Mouse (Mus musculus) stomach, postnatal 0 days (tissue): ENCODE data around the gene Mapkapk5. TPM values are rescaled to one million over a fixed set of nuclear protein-coding genes. Genes with fewer than 3 reads are reported as not detected.

Experiments used
- ATAC-seq: fragments of 200-750 bp; cut with Nextera tagmentation; 2 replicates; pipeline ENCODE4 v1.8.0; 2017; ENCODE audit not compliant: low FRiP score, low TSS enrichment
- DNase-seq: peaks from one replicate; pipeline ENCODE4 v3.0.0-alpha.2; 2016; ENCODE audit warnings: low spot score
- H3K27ac ChIP-seq: fragments of 300-500 bp; sonication (generic); replicated peaks from 2 replicates; pipeline ENCODE4 v1.5.1; 2014; ENCODE audit warnings: mild to moderate bottlenecking, control low read depth
- H3K27me3 ChIP-seq: fragments of 300-500 bp; sonication (generic); 2 replicates; pipeline ENCODE4 v1.6.1; 2014; ENCODE audit warnings: low read length; ENCODE audit not compliant: control insufficient read depth, insufficient read depth
- H3K36me3 ChIP-seq: fragments of 300-500 bp; sonication (generic); 2 replicates; pipeline ENCODE4 v1.6.1; 2014; ENCODE audit warnings: low read length, mixed read lengths; ENCODE audit not compliant: control insufficient read depth, insufficient read depth
- H3K4me1 ChIP-seq: fragments of 300-500 bp; sonication (generic); replicated peaks from 2 replicates; pipeline ENCODE4 v1.6.1; 2014; ENCODE audit warnings: antibody characterized with exemption; ENCODE audit not compliant: control insufficient read depth, insufficient read depth
- H3K4me2 ChIP-seq: fragments of 300-500 bp; sonication (generic); replicated peaks from 2 replicates; pipeline ENCODE4 v1.6.1; 2014; ENCODE audit warnings: low read depth, mild to moderate bottlenecking, control low read depth, moderate library complexity
- H3K4me3 ChIP-seq: fragments of 300-500 bp; sonication (generic); 2 replicates; pipeline ENCODE4 v1.5.1; 2014; ENCODE audit warnings: low read depth, low read length, control low read depth
- H3K9ac ChIP-seq: fragments of 300-500 bp; sonication (generic); 2 replicates; pipeline ENCODE4 v1.6.1; 2014; ENCODE audit warnings: mild to moderate bottlenecking, low read length, control low read depth, mixed read lengths
- H3K9me3 ChIP-seq: fragments of 300-500 bp; sonication (generic); 2 replicates; pipeline ENCODE4 v1.6.1; 2016; ENCODE audit warnings: low read length; ENCODE audit not compliant: control insufficient read depth
- CTCF ChIP-seq: IDR thresholded peaks from 2 replicates; pipeline ENCODE4 v1.5.1; 2016; ENCODE audit warnings: antibody characterized with exemption, low read depth, mild to moderate bottlenecking, moderate library complexity
- EP300 ChIP-seq: optimal IDR thresholded peaks from 2 replicates; pipeline ENCODE3; 2016; ENCODE audit warnings: antibody characterized with exemption
- WGBS: fragments of 180-500 bp; shearing (Covaris S2); extraction: QIAGEN DNeasy Blood & Tissue Kit; methylation state at CpG from one replicate; pipeline ENCODE4 v1.1.7; 2014; 5-methylcytosine and 5-hydroxymethylcytosine counted together
- polyA plus RNA-seq: library from polyadenylated mRNA; unstranded; fragments of >200 nt; fragmentation: Nextera tagmentation; extraction: Ambion mirVana; gene quantifications from 2 replicates; pipeline ENCODE4 v1.2.1, GENCODE M21; 2015

The Mapkapk5 gene
- polyA plus RNA-seq, 1 experiment from 2014 or later, result 25.0 TPM

DNA sequence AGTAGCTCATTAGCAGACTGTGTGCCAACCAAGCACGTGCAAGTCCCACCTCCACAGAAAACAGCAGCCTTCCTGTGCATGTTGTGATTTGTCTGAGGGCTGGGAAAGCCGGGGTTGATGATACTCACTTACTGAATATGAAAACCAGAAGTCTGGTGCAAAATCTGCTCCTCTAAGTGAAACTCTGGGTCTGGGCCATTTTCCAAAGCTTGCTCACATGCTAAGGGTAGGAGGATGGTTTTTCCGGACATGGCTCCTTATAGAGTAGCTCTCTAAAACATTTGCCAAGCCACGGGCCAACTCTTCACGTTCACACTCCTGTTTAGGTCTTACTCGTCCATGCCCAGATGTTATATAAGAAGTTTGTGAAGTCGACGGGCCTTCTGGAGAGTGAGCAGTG lies 52.4 kb downstream of the Mapkapk5 start:
- H3K27ac ChIP-seq, result no peak overlapping the region

DNA sequence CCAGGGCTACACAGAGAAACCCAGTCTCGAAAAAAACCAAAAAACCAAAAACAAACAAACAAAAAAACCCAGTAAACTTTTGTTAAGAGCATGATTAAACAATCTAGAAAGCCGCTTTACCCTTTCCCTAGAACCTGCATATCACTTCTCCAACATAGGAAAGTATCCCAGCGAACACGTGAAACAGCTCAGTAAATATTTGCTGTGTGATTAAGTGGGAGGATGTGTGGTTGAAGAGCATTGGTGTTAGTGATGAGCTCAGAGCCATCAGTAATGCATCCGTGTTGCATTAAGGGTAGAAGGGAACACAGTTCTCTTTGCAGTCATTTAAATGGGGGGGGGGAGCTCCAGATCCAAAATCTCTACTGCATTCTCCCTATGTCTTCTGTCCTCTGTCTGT lies 60.9 kb downstream of the Mapkapk5 start:
- TF ChIP-seq EP300, result no peak
- no peak for TF ChIP-seq CTCF
- Histone ChIP-seq H3K36me3 (no peaks in the 10 kb centered on the region), H3K27me3 (no peaks in the 10 kb centered on the region), H3K9ac (no peak overlapping the region), H3K4me1 (no peaks in the 10 kb centered on the region), H3K27ac (no peak overlapping the region), H3K9me3 (no peaks in the 10 kb centered on the region), H3K4me3 (no peak overlapping the region), H3K4me2 (no peak overlapping the region)
- 44% methylated on average over 5 of the region's 5 CpGs for WGBS
- DNase-seq, result no peak
- ATAC-seq, result peak; percentile 60; the same call in 1 of the 2 replicates

More for the DNA sequence above, 52.4 kb downstream of the Mapkapk5 start:
- H3K9ac ChIP-seq, result no peak overlapping the region
- H3K9me3 ChIP-seq, result no peaks in the 10 kb centered on the region
- no peak overlapping the region for H3K4me2 ChIP-seq
- no peak for ATAC-seq
- no peaks in the 10 kb centered on the region for H3K27me3 ChIP-seq
- H3K4me3 ChIP-seq, result no peak overlapping the region
- no peak for DNase-seq
- H3K4me1 ChIP-seq, result no peaks in the 10 kb centered on the region
- no peak for TF ChIP-seq EP300
- no peak for TF ChIP-seq CTCF
- WGBS, result 67% methylated on average over 8 of the region's 8 CpGs
- no peaks in the 10 kb centered on the region for H3K36me3 ChIP-seq

DNA sequence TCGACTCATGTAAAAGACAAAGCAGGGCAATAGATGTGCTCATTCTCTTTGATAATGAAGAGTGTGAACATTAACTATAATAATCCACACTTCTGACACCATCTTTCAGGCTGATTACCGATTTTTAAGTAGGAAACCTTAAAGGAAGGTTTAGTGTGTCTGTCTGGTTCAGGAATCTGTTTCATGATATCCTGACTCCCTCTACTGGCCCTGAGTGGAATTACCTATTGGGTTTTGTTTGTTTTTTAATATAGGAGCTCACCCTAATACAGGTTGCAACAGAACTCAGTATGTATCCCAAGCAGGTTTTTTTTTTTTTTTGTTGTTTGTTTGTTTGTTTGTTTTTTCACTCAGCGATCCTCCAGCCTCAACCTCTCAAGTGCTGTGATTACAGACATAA lies 68.0 kb downstream of the Mapkapk5 start:
- Histone ChIP-seq H3K4me3 (no peak overlapping the region), H3K27ac (no peak overlapping the region), H3K36me3 (no peaks in the 10 kb centered on the region), H3K27me3 (no peaks in the 10 kb centered on the region), H3K9me3 (no peaks in the 10 kb centered on the region), H3K4me2 (no peak overlapping the region), H3K9ac (no peak overlapping the region), H3K4me1 (no peaks in the 10 kb centered on the region)
- DNase-seq (no peak), ATAC-seq (peak; percentile 59; the same call in 1 of the 2 replicates)
- WGBS, result 31% methylated on average over 3 of the region's 3 CpGs
- TF ChIP-seq CTCF (peak; percentile 91), EP300 (no peak)

- Histone ChIP-seq H3K9me3 (no peaks in the 10 kb centered on the region), H3K27ac (no peak overlapping the region), H3K4me1 (no peaks in the 10 kb centered on the region), H3K4me2 (no peak overlapping the region), H3K9ac (no peak overlapping the region), H3K4me3 (no peak overlapping the region), H3K27me3 (no peaks in the 10 kb centered on the region), H3K36me3 (no peaks in the 10 kb centered on the region)
- no peak for DNase-seq
- no peak for ATAC-seq
- no peak for TF ChIP-seq CTCF
- TF ChIP-seq EP300, result no peak
- WGBS, result 56% methylated on average over 1 of the region's 1 CpGs
Measured at GRCm38 (mm10) chr5:121476040-121476439, 69.7 kb downstream of the Mapkapk5 start.

Other genes with a start within 250 kb of the Mapkapk5 start
- gene Trafd1, start 160.3 kb downstream of the Mapkapk5 start, polyA plus RNA-seq, result 57.2 and 61.2 TPM in 2 replicates
- 21.6 and 22.0 TPM in 2 replicates for gene Naa25, start 148.0 kb downstream of the Mapkapk5 start, polyA plus RNA-seq
- gene Tmem116, start 94.0 kb downstream of the Mapkapk5 start, polyA plus RNA-seq, result 4.5 and 4.8 TPM in 2 replicates
- gene Erp29, start 93.4 kb downstream of the Mapkapk5 start, polyA plus RNA-seq, result 142 and 143 TPM in 2 replicates
- gene Adam1b, start 42.5 kb downstream of the Mapkapk5 start, polyA plus RNA-seq, result not detected in 2 replicates
- gene Adam1a, start 423 bp downstream of the Mapkapk5 start, polyA plus RNA-seq, result 0.50 and 0.56 TPM in 2 replicates
- not detected in 2 replicates for gene Gm42878, start 423 bp downstream of the Mapkapk5 start, polyA plus RNA-seq
- 136 and 145 TPM in 2 replicates for gene Aldh2, start 47.9 kb upstream of the Mapkapk5 start, polyA plus RNA-seq
- 2.3 and 2.6 TPM in 2 replicates for gene Acad12, start 73.0 kb upstream of the Mapkapk5 start, polyA plus RNA-seq
- 3.0 and 4.0 TPM in 2 replicates for gene Acad10, start 114.6 kb upstream of the Mapkapk5 start, polyA plus RNA-seq
- 32.2 and 32.5 TPM in 2 replicates for gene Brap, start 114.7 kb upstream of the Mapkapk5 start, polyA plus RNA-seq
- gene Atxn2, start 165.4 kb upstream of the Mapkapk5 start, polyA plus RNA-seq, result 30.5 and 35.6 TPM in 2 replicates